Comparison of ENCODE assay signal across 8 mouse cellular contexts in the genomic region with DNA sequence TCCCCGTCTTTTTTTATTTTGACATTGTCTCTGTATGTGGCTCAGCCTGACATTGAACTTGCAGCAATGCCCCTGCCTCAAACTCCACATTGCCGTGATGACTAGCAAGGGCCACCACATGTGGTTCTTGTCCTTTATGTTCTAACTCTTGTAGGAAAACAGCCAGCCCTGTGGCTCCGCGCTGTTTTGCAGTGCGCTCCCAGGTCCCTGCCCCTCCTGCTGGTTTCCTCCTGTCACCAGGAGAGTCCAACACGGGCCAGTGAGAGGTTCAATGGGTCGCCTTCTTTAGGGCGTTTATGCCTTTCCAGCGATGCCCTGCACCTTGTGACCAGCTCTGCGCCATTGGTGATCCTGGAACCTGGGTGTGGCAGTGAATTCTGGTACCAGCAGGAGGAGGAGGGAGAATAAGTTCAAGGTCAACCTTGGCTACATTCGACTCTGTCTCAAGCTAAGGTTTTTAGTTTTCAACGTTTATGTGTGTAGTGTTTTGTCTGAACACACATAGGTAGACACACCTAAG. TPM values are rescaled to one million over a fixed set of nuclear protein-coding genes. Genes with fewer than 3 reads are reported as not detected.
DNase-seq lines count a peak whose midpoint lies in the region; ATAC-seq and TF ChIP-seq lines count a peak whose summit lies in the region.

No protein-coding gene starts in this region.

- H3K9ac ChIP-seq in lung, embryonic 14.5 days = peak overlapping the region; percentile 50
- peak overlapping the region; percentile 54 for H3K9ac ChIP-seq in embryonic facial prominence, embryonic 14.5 days (ENCODE audit: low read depth, low read length)
- H3K9ac ChIP-seq in intestine, postnatal 0 days (ENCODE audit: low read depth, low read length) = no peak overlapping the region
- peak overlapping the region; percentile 45; the same call in 1 of the 2 replicates for H3K9ac ChIP-seq in neural tube, embryonic 12.5 days

- ATAC-seq in lung, embryonic 14.5 days (ENCODE audit: insufficient read depth) = peak; percentile 7; the same call in 1 of the 2 replicates
- peak; percentile 8 for ATAC-seq in embryonic facial prominence, embryonic 14.5 days (ENCODE audit: low read depth)
- ATAC-seq in intestine, postnatal 0 days = peak; percentile 11; the same call in 1 of the 2 replicates
- peak; percentile 7 for ATAC-seq in neural tube, embryonic 12.5 days (ENCODE audit: low FRiP score, low read depth)
- no peak for ATAC-seq in erythroid progenitor cell, adult 5-6 weeks (replicated peaks; ENCODE audit: low FRiP score, poor library complexity, severe bottlenecking)

- 7% methylated on average over 12 of the region's 12 CpGs for WGBS in lung, embryonic 14.5 days
- 6% methylated on average over 12 of the region's 12 CpGs for WGBS in embryonic facial prominence, embryonic 14.5 days
- WGBS in intestine, postnatal 0 days = 4% methylated on average over 12 of the region's 12 CpGs
- WGBS in neural tube, embryonic 12.5 days = 7% methylated on average over 12 of the region's 12 CpGs

- no peaks in the 10 kb centered on the region for H3K9me3 ChIP-seq in lung, embryonic 14.5 days (ENCODE audit: low read depth, low read length)
- no peaks in the 10 kb centered on the region for H3K9me3 ChIP-seq in embryonic facial prominence, embryonic 14.5 days (ENCODE audit: control insufficient read depth, low read length)
- H3K9me3 ChIP-seq in intestine, postnatal 0 days (ENCODE audit: control insufficient read depth) = no peaks in the 10 kb centered on the region
- H3K9me3 ChIP-seq in neural tube, embryonic 12.5 days = no peaks in the 10 kb centered on the region

- peaks cover 37% of the 10 kb centered on the region for H3K27me3 ChIP-seq in lung, embryonic 14.5 days (ENCODE audit: insufficient read depth, low read length)
- H3K27me3 ChIP-seq in embryonic facial prominence, embryonic 14.5 days (replicated peaks; ENCODE audit: control insufficient read depth, insufficient read depth, low read length) = peaks cover 21% of the 10 kb centered on the region
- peaks cover 38% of the 10 kb centered on the region for H3K27me3 ChIP-seq in intestine, postnatal 0 days (replicated peaks; ENCODE audit: control insufficient read depth, insufficient read depth, low read length)
- H3K27me3 ChIP-seq in neural tube, embryonic 12.5 days (replicated peaks) = peaks cover 13% of the 10 kb centered on the region

- DNase-seq in lung, embryonic 14.5 days = no peak
- DNase-seq in lung, adult 18-20 months = no peak
- no peak for DNase-seq in embryonic facial prominence, embryonic 14.5 days (ENCODE audit: low spot score)
- DNase-seq in left cerebral cortex, postnatal 25 days (ENCODE audit: low spot score in 2 of 2) = no peak
- DNase-seq in frontal cortex, postnatal 10 days (ENCODE audit: low spot score in 2 of 2) = no peak

- H3K4me2 ChIP-seq in lung, embryonic 14.5 days = peak overlapping the region; percentile 69
- peak overlapping the region; percentile 87 for H3K4me2 ChIP-seq in embryonic facial prominence, embryonic 14.5 days (ENCODE audit: low read depth, low read length)
- peak overlapping the region; percentile 67 for H3K4me2 ChIP-seq in intestine, postnatal 0 days (replicated peaks; ENCODE audit: low read depth)
- peak overlapping the region; percentile 62 for H3K4me2 ChIP-seq in neural tube, embryonic 12.5 days (replicated peaks)

- 0 out of 2 replicates have a peak, but pooled peaks have one; percentile 6 for TF ChIP-seq CTCF in lung, embryonic 14.5 days (IDR thresholded peaks at IDR 0.05; ENCODE audit: low read depth)
- no peak; the same call in 1 of the 2 replicates for TF ChIP-seq CTCF in intestine, postnatal 0 days (IDR thresholded peaks at IDR 0.05; ENCODE audit: low read depth)

- peaks cover 20% of the 10 kb centered on the region for H3K4me1 ChIP-seq in lung, embryonic 14.5 days (ENCODE audit: insufficient read depth)
- H3K4me1 ChIP-seq in embryonic facial prominence, embryonic 14.5 days (ENCODE audit: control insufficient read depth, insufficient read depth, low read length) = peaks cover 31% of the 10 kb centered on the region
- peaks cover 13% of the 10 kb centered on the region for H3K4me1 ChIP-seq in intestine, postnatal 0 days (replicated peaks; ENCODE audit: control insufficient read depth, insufficient read depth, low read length)
- peaks cover 65% of the 10 kb centered on the region for H3K4me1 ChIP-seq in neural tube, embryonic 12.5 days

- H3K4me3 ChIP-seq in lung, embryonic 14.5 days (ENCODE audit: low read depth, low read length) = peak overlapping the region; percentile 55
- peak overlapping the region; percentile 42 for H3K4me3 ChIP-seq in embryonic facial prominence, embryonic 14.5 days (ENCODE audit: low read depth, low read length)
- peak overlapping the region; percentile 51 for H3K4me3 ChIP-seq in intestine, postnatal 0 days (ENCODE audit: low read depth, low read length)
- H3K4me3 ChIP-seq in neural tube, embryonic 12.5 days = peak overlapping the region; percentile 50

- intact Hi-C loops in left cerebral cortex, postnatal 25 days (cut with DNase I) = no loop called here

- peak overlapping the region; percentile 72 for H3K27ac ChIP-seq in lung, embryonic 14.5 days (ENCODE audit: low read depth)
- H3K27ac ChIP-seq in embryonic facial prominence, embryonic 14.5 days (replicated peaks; ENCODE audit: low read depth, low read length) = peak overlapping the region; percentile 83
- H3K27ac ChIP-seq in intestine, postnatal 0 days (ENCODE audit: low read depth, low read length) = no peak overlapping the region
- H3K27ac ChIP-seq in neural tube, embryonic 12.5 days = peak overlapping the region; percentile 75

- peaks cover 14% of the 10 kb centered on the region; the same call in 1 of the 2 replicates for H3K36me3 ChIP-seq in lung, embryonic 14.5 days (ENCODE audit: insufficient read depth)
- H3K36me3 ChIP-seq in embryonic facial prominence, embryonic 14.5 days (ENCODE audit: control insufficient read depth, insufficient read depth, low read length) = 0 out of 2 replicates have a peak, but pooled peaks cover 7% of the 10 kb centered on the region
- H3K36me3 ChIP-seq in intestine, postnatal 0 days (ENCODE audit: control insufficient read depth, insufficient read depth) = peaks cover 8% of the 10 kb centered on the region; the same call in 1 of the 2 replicates
- peaks cover 9% of the 10 kb centered on the region for H3K36me3 ChIP-seq in neural tube, embryonic 12.5 days

RNA-seq across cellular contexts. Expression of a gene that starts 3.0 kb away (rescaled TPM):
- 0.54 and 0.72 TPM in 2 replicates for polyA plus RNA-seq in lung, embryonic 14.5 days (2014; fragmentation: Nextera tagmentation; extraction: Ambion mirVana)
- polyA plus RNA-seq in embryonic facial prominence, embryonic 14.5 days (2014; fragmentation: Nextera tagmentation; extraction: Ambion mirVana) = 2.9 and 3.4 TPM in 2 replicates
- 0.17 and 0.30 TPM in 2 replicates for polyA plus RNA-seq in intestine, postnatal 0 days (2015; fragmentation: Nextera tagmentation; extraction: Ambion mirVana)
- 24.8 and 26.4 TPM in 2 replicates for polyA plus RNA-seq in neural tube, embryonic 12.5 days (2016; fragmentation: Nextera tagmentation; extraction: Ambion mirVana)
- total RNA-seq in left cerebral cortex, postnatal 25 days (2021) = 10 to 100 TPM; 19.1 to 20.9 TPM
- total RNA-seq in erythroid progenitor cell, adult 5-6 weeks (2015; ENCODE audit: low replicate concordance) = not detected in 2 replicates
- 0.26 TPM in 1 of 2 replicates, not detected in the other for total RNA-seq in erythroid progenitor cell, adult 5-6 weeks (2017; ENCODE audit: low replicate concordance)

RNA-seq across cellular contexts. Expression of a gene that starts 7.7 kb away (rescaled TPM):
- polyA plus RNA-seq in lung, embryonic 14.5 days (2014; fragmentation: Nextera tagmentation; extraction: Ambion mirVana) = 121 and 125 TPM in 2 replicates
- polyA plus RNA-seq in embryonic facial prominence, embryonic 14.5 days (2014; fragmentation: Nextera tagmentation; extraction: Ambion mirVana) = 87.1 and 91.3 TPM in 2 replicates
- polyA plus RNA-seq in intestine, postnatal 0 days (2015; fragmentation: Nextera tagmentation; extraction: Ambion mirVana) = 61.7 and 64.3 TPM in 2 replicates
- 142 and 145 TPM in 2 replicates for polyA plus RNA-seq in neural tube, embryonic 12.5 days (2016; fragmentation: Nextera tagmentation; extraction: Ambion mirVana)
- 10 to 100 TPM; 88.0 to 95.9 TPM for total RNA-seq in left cerebral cortex, postnatal 25 days (2021)
- 18.0 and 20.9 TPM in 2 replicates for total RNA-seq in erythroid progenitor cell, adult 5-6 weeks (2015; ENCODE audit: low replicate concordance)
- 23.8 and 26.6 TPM in 2 replicates for total RNA-seq in erythroid progenitor cell, adult 5-6 weeks (2017; ENCODE audit: low replicate concordance)

RNA-seq across cellular contexts. Expression of a gene that starts 26.5 kb away (rescaled TPM):
- 0.12 and 0.16 TPM in 2 replicates for polyA plus RNA-seq in lung, embryonic 14.5 days (2014; fragmentation: Nextera tagmentation; extraction: Ambion mirVana)
- polyA plus RNA-seq in embryonic facial prominence, embryonic 14.5 days (2014; fragmentation: Nextera tagmentation; extraction: Ambion mirVana) = 0.42 and 0.58 TPM in 2 replicates
- 0.20 and 0.52 TPM in 2 replicates for polyA plus RNA-seq in intestine, postnatal 0 days (2015; fragmentation: Nextera tagmentation; extraction: Ambion mirVana)
- polyA plus RNA-seq in neural tube, embryonic 12.5 days (2016; fragmentation: Nextera tagmentation; extraction: Ambion mirVana) = 0.91 and 1.5 TPM in 2 replicates
- 10 to 100 TPM in 1 of 2 experiments, 1 to 10 TPM in 1; 8.2 to 10.9 TPM for total RNA-seq in left cerebral cortex, postnatal 25 days (2021)
- not detected in 2 replicates for total RNA-seq in erythroid progenitor cell, adult 5-6 weeks (2015; ENCODE audit: low replicate concordance)
- 0.13 TPM in 1 of 2 replicates, not detected in the other for total RNA-seq in erythroid progenitor cell, adult 5-6 weeks (2017; ENCODE audit: low replicate concordance)

RNA-seq across cellular contexts. Expression of a gene that starts 26.5 kb away (rescaled TPM):
- 4.3 and 4.4 TPM in 2 replicates for polyA plus RNA-seq in lung, embryonic 14.5 days (2014; fragmentation: Nextera tagmentation; extraction: Ambion mirVana)
- polyA plus RNA-seq in embryonic facial prominence, embryonic 14.5 days (2014; fragmentation: Nextera tagmentation; extraction: Ambion mirVana) = 5.4 and 5.8 TPM in 2 replicates
- polyA plus RNA-seq in intestine, postnatal 0 days (2015; fragmentation: Nextera tagmentation; extraction: Ambion mirVana) = 6.2 and 6.9 TPM in 2 replicates
- polyA plus RNA-seq in neural tube, embryonic 12.5 days (2016; fragmentation: Nextera tagmentation; extraction: Ambion mirVana) = 9.7 and 10.2 TPM in 2 replicates
- total RNA-seq in left cerebral cortex, postnatal 25 days (2021) = 10 to 100 TPM in 1 of 2 experiments, 1 to 10 TPM in 1; 9.5 to 12.2 TPM
- 35.0 and 62.9 TPM in 2 replicates for total RNA-seq in erythroid progenitor cell, adult 5-6 weeks (2015; ENCODE audit: low replicate concordance)
- total RNA-seq in erythroid progenitor cell, adult 5-6 weeks (2017; ENCODE audit: low replicate concordance) = 27.3 and 54.3 TPM in 2 replicates

RNA-seq across cellular contexts. Expression of a gene that starts 31.2 kb away (rescaled TPM):
- 5,317 and 5,483 TPM in 2 replicates for polyA plus RNA-seq in lung, embryonic 14.5 days (2014; fragmentation: Nextera tagmentation; extraction: Ambion mirVana)
- polyA plus RNA-seq in embryonic facial prominence, embryonic 14.5 days (2014; fragmentation: Nextera tagmentation; extraction: Ambion mirVana) = 5,430 and 5,481 TPM in 2 replicates
- polyA plus RNA-seq in intestine, postnatal 0 days (2015; fragmentation: Nextera tagmentation; extraction: Ambion mirVana) = 2,933 and 2,947 TPM in 2 replicates
- 2,364 and 2,595 TPM in 2 replicates for polyA plus RNA-seq in neural tube, embryonic 12.5 days (2016; fragmentation: Nextera tagmentation; extraction: Ambion mirVana)
- 100 to 1,000 TPM; 550 to 570 TPM for total RNA-seq in left cerebral cortex, postnatal 25 days (2021)
- 2,088 and 2,332 TPM in 2 replicates for total RNA-seq in erythroid progenitor cell, adult 5-6 weeks (2015; ENCODE audit: low replicate concordance)
- total RNA-seq in erythroid progenitor cell, adult 5-6 weeks (2017; ENCODE audit: low replicate concordance) = 517 and 689 TPM in 2 replicates
